Mouse (Mus musculus): Measurements from ENCODE around the gene Pde5a.

Gene Pde5a

DNA sequence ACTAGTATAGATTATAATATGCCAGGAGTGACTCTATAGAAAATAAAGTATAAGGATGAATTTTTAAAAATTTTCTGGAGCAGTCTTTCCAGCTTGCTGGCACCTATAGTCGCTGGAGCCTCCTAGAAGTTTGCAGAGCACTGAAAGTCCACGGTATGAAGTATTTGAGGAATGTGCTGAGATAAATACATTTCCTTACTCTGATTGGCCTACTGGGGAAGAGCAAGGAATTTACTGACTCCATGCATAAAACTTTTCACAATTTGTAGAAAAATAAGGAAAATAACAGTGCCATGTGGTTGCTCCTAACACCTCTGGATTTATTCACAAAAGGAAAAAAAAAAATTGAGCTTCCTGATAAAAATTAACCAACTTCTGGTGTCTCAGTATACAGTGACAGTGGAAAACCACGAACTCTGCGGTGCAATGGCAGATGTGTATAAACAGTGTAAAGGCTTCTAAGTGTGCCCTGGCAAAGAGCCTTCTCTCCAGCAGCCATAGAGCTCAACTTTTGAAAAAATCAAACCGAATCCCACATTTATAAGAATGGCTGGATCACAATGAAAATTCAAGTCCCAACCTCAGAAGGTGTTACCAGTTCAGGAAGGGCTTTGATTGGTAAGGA lies 119.8 kb downstream of the Pde5a start:
- no peak for DNase-seq (ENCODE audit: low spot score in 2 of 2)

DNA sequence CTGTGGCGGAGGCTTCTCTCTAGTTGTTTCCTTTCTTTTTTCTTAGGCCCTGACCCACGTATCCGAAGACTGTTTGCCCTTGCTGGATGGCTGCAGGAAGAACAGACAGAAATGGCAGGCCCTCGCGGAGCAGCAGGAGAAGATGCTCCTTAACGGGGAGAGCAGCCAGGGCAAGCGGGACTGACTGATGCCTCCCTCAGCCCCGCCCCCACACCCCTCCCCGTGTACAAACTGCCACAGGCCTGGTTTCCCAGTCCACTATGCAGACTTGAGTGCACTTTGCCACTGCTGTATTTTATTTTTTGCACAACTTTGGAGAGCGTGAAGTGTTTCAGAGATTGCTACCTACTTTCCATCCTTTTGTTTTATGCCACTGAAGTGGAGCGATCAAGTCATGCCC lies 126.4 kb downstream of the Pde5a start:
- DNase-seq (ENCODE audit: low spot score in 2 of 2), result no peak

DNA sequence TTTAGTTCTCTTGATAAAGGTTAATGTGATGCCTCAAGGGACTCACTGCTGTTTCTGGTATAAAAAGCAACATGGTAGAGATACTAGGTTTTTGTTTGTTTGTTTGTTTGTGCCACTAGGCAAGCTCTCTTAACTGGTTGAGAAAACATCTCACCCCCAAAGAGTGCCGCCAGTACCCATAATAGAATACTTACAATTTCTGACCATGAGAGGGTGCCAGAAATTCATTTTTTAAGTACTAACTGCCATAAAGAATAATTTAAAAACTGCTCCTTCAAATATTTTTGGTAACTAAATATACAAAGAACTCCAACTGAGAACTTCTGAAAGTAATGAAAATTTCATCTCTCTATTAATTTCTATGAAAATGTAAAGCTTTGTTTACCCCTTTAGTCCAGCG lies 131.1 kb downstream of the Pde5a start:
- no peak for DNase-seq (ENCODE audit: low spot score in 2 of 2)

DNA sequence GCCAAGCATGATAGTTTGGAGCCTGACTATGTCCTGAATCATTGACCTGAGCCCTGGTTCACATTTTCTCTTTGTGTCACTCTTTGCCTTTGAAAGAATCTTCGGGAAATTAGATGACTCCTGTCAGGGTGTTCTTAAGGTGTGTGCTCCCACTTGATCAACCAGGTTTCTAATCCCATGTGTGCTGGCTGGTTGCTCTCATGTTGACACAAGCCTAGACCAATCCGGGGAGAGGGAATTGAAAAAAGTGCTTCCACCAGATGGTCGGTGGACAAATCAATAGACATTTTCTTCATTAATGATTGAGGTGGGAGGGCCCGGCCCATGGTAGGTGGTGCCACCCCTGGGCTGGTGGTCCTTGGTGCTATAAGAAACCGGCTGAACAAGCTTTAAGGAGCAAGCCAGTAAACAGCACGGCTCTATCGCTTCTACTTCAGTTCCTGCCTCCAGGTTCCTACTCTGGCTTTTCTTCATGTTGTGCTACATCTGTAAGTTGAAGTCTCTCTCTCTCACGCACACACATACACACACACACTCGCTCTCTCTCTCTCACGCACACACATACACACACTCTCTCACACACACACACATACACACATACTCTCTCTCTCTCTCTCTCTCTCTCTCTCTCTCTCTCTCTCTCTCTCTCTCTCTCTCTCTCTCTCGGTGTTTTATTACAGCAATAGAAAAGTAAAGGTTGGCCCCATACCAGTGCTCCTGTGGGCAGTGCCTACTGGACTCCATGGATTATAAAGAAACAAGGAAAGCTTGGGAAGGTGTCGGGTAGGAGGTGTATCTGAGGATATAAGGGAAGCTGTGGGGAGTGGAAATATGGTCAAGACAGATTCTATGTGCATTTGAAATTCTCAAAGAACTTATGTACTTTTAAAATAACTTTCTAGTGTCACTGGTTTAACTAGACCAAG lies 132.1 kb downstream of the Pde5a start:
- no peak for DNase-seq (ENCODE audit: low spot score in 2 of 2)

GRCm38 (mm10) chr3:122865092-122865491 lies 136.3 kb downstream of the Pde5a start:
- no peak for DNase-seq (ENCODE audit: low spot score in 2 of 2)

GRCm38 (mm10) chr3:122868270-122868669 lies 139.5 kb downstream of the Pde5a start:
- DNase-seq (ENCODE audit: low spot score in 2 of 2), result no peak

DNA sequence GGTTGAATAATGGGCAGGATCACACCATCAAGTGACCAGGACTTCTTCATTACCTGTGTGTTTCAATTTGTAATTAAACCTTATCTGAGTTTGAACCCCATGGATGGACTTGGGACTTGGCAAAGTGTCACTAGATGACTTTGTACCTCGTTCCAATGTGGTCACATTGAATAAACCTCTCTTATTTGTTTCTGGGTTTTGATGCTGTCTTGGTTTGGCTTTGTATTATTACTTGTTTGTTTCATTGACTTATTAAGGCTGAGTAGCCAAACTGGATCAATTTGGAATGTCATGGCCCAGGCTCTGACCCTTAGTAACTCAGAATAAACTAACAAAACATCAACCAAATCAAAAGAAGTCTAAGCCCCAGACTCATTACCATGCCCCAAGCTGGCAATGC lies 142.8 kb downstream of the Pde5a start:
- no peak for DNase-seq (ENCODE audit: low spot score in 2 of 2)

DNA sequence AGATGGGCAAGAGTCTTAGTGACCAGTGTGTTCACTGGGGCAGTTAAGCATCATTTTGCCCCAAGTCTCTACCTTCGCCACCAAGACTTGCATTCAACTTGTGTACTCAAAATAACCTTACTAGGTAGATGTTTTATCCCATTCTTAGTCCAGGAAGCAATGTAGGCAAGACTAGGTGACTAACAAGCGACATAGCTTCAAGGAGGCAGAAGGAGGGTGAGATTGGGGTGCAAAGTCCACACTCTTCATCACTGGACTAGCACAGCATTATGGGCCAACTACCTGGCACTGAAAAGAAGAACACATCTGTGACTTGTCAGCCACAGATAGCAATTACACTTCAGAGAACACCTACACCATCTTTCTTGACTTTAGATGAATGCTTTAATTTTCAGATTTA lies 148.1 kb downstream of the Pde5a start:
- DNase-seq (ENCODE audit: low spot score in 2 of 2), result no peak

GRCm38 (mm10) chr3:122877543-122877942 lies 148.8 kb downstream of the Pde5a start:
- no peak for DNase-seq (ENCODE audit: low spot score in 2 of 2)

DNA sequence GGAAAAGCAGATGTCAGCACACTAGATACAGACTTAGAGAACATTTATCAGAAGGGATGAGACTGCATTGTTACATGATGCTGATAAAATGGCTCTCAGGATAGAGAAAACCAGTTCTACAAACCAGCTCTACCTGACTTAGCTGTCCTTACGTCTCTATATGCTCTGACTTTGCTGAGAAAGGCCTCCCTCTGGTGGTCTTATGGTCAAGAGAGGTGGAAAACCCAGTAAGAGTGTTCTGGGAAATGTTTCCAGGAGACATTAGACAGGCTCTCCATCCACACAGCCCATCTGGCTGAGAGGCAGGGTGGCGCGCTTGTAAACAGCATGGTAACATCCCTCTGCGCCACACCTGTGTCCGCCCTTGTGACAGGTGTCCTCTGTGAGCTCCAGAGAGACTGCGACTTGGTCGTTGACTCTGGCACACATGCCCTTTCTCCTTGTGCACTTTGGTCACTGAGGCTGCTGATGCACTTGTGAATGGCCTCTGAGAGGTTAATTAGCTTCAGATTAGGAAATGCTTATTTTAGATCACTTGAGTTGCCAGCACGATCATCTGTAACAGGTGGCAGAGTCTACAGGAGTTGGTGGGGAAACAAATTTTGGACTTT lies 150.1 kb downstream of the Pde5a start:
- DNase-seq (ENCODE audit: low spot score in 2 of 2), result no peak

GRCm38 (mm10) chr3:122887505-122888301 lies 159.0 kb downstream of the Pde5a start:
- DNase-seq (ENCODE audit: low spot score in 2 of 2), result no peak

GRCm38 (mm10) chr3:122888371-122888819 lies 159.6 kb downstream of the Pde5a start:
- DNase-seq (ENCODE audit: low spot score in 2 of 2), result peak; percentile 21 to 67

- no peak for DNase-seq (ENCODE audit: low spot score in 2 of 2)
Observed at GRCm38 (mm10) chr3:122894772-122895171, 166.0 kb downstream of the Pde5a start, which contains the start of gene Fabp2. TSS of gene Fabp2 (plus strand) at chr3:122895072.

GRCm38 (mm10) chr3:122895189-122895731 lies 166.5 kb downstream of the Pde5a start:
- no peak for DNase-seq (ENCODE audit: low spot score in 2 of 2)

- no peak for DNase-seq (ENCODE audit: low spot score in 2 of 2)
Observed at GRCm38 (mm10) chr3:122898254-122898653, 169.5 kb downstream of the Pde5a start.

GRCm38 (mm10) chr3:122903746-122904433 lies 175.1 kb downstream of the Pde5a start:
- peak; percentile 18 to 38 for DNase-seq (ENCODE audit: low spot score in 2 of 2)

DNA sequence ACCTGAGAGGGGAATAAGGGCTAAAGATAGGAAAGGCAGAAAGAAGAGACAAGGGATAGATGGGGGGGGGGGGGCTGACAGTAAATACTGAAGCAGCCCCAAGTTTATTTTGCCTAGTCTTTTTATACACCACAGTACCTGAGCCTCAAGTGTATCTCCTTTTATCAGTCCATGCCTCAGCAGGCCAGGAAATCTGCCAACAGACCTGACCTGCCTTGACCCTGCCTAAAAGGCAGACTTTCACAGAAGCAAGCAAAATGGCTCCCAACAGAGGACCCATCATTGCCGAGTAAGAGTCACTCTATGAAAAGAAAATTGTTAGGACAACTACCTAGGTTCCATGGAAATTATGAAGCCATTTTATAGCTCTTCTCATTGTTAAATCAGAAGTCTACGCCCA lies 179.1 kb downstream of the Pde5a start:
- DNase-seq (ENCODE audit: low spot score in 2 of 2), result no peak
